Mouse (Mus musculus) gonadal fat pad, adult 2 months (tissue): ENCODE measurements around the gene Fosl1. TPM values are rescaled to one million over a fixed set of nuclear protein-coding genes. Genes with fewer than 3 reads are reported as not detected.
"Not testable (repeated sequence)": the region's sequence is repeated elsewhere in the genome, so short reads cannot be mapped to it uniquely, and the experiment has no call there.

Experiments
- DNase-seq: peaks from one replicate; pipeline ENCODE4 v3.0.0-alpha.2; 2012; ENCODE audit warnings: low read depth
- polyA plus RNA-seq: library from polyadenylated mRNA; depleted of rRNA; stranded (reverse); fragments of >200 nt; gene quantifications from 2 replicates; pipeline ENCODE4 v1.2.3, GENCODE M21; 2012; rRNA removed

Gene Fosl1
- polyA plus RNA-seq, result 0.24 and 0.38 TPM in 2 replicates

- no peak for DNase-seq
Measured at GRCm38 (mm10) chr19:5447515-5448353, at the start of gene Fosl1. Fosl1 (plus strand) TSS chr19:5447547.

GRCm38 (mm10) chr19:5401073-5401472 is 46.3 kb upstream of the Fosl1 start:
- DNase-seq, result not testable (repeated sequence)

DNA sequence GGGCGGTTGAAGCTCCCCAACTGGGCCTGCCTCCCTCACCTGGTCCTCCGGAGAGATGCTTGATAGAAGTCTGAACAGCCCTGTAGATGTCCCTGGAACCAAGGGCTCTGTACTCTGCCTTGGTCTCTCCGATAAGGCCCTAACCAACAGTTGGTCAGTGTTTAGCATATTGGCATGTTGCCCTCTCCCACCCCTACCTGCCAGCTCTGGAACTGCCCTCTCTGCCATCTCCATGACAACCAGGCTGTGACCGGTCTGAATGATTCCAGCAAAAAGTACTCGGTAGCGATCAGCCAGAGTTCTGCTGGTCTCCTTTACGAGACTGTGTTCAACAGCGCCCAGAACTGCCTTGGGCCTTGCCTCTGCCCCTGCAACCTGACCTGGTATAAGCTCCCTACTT is 45.1 kb upstream of the Fosl1 start, which contains the start of gene Tsga10ip:
TSS of gene Tsga10ip (minus strand) at position 234 of the 400 bp plus-strand sequence.
- DNase-seq, result no peak

DNA sequence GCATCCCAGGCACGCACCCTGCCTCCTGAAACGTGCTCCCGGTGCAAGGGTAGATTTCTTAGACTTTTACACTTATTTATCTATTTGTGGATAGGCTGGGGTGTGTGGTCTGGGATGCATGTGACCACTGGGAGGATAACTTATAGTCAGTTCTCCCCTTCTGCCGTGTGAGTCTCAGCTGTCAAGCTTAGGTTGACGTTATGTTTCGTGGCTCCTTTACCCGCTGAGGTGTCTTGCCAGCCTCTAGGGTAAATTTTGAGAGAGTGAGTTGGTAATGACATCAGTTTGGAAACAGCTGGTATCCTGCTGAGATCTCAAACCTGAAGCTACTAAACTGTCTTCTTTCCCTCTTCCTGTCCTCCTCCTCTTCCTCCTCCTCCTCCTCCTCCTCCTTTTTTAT is 41.4 kb upstream of the Fosl1 start:
- DNase-seq, result no peak

GRCm38 (mm10) chr19:5406531-5407126 is 40.7 kb upstream of the Fosl1 start:
- not testable (repeated sequence) for DNase-seq

DNA sequence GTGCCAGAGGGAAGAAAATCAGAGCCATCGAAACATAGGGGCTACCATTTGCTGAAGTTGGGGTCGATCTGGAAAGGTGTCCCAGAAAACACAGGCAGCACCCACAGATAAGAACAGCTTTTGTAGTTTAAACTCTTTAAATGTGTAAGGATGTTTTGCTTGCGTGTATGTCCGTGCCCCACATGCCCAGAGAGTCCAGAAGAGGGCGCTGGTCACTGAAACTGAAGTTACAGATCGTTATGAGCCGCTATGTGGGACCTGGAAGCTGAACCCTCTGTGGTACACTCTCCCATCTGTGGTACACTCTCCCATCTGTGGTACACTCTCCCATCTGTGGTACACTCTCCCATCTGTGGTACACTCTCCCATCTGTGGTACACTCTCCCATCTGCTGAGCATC is 40.2 kb upstream of the Fosl1 start:
- no peak for DNase-seq

- no peak for DNase-seq
Measured at GRCm38 (mm10) chr19:5408057-5409001, 39.0 kb upstream of the Fosl1 start.

DNA sequence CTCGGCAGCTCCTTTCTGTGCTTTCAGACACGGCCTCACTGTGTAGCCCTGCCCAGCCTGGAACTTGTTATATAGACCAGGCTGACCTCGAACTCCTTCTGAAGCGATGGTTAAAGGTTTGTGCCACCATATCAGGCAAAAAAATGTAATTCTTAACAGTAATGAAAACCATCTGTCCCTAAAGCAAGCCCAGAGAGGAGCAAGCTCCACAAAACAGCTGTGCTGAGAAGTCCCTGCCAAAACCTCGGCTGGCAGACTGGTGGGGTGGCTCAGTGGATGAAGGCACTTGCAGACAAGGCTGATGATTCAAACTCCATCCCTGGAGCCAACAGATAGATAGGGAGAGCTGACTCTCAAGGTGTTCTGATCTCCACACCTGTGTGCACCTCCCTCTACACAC is 38.3 kb upstream of the Fosl1 start:
- DNase-seq, result no peak

DNA sequence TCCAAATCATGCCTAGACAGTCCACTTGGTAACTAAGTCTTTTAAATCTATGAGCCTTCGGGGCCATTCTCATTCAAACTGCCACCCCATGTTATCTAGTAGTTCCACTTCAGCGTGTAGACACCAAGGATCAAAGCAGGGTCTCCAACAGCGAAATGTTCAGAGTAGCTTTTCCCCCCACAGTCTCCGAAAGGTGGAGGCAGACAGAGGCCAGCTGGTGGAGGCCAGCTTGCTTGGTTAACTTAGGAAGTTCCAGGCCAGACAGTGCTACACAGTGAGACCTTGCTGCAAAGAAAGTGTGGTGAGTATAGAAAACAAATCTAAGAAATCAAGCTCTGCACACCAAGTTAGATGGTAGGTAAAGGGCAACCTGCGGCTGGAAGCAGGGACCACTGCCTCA is 36.7 kb upstream of the Fosl1 start:
- DNase-seq, result no peak

DNA sequence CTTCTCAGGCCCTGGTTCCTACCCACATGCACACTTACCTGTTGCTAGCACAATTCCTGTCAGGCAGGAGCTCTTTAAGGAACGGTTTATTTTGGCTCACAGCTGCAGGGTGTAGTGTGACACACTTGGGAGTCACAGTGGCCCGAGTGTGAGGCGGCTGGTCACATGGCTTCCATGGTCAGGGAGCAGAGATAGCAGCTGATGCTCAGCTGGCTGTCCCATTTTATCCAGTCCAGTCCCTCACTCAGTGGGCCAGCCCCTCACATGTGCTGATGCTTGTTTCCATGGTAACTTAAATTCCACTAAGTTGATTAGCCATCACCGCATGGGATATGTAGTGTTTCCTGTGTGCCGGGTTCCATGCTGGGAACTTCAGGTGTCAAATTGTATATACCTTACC is 35.4 kb upstream of the Fosl1 start:
- DNase-seq, result no peak

- DNase-seq, result no peak
Measured at GRCm38 (mm10) chr19:5413840-5414239, 33.5 kb upstream of the Fosl1 start.

DNA sequence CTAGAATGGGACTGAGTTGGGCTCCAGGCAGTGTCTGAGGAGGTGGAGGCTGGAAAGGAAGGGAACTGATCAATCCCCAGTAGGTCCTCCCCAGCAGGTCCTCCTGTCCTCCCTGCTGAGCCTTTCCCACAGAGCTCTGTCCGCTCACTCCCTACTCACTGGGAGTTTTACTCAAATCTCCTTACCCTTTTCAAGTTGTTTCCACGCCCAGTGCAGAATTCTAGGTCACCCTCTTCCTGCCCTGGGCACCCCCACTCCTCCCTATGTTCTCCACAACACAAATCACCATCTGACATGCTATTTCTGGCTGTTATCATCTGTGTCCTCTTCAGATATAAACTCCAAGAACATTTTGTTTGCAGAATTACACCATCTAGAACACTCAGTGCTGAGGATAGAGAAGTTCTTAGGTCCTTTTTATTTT is 32.8 kb upstream of the Fosl1 start:
- no peak for DNase-seq

DNA sequence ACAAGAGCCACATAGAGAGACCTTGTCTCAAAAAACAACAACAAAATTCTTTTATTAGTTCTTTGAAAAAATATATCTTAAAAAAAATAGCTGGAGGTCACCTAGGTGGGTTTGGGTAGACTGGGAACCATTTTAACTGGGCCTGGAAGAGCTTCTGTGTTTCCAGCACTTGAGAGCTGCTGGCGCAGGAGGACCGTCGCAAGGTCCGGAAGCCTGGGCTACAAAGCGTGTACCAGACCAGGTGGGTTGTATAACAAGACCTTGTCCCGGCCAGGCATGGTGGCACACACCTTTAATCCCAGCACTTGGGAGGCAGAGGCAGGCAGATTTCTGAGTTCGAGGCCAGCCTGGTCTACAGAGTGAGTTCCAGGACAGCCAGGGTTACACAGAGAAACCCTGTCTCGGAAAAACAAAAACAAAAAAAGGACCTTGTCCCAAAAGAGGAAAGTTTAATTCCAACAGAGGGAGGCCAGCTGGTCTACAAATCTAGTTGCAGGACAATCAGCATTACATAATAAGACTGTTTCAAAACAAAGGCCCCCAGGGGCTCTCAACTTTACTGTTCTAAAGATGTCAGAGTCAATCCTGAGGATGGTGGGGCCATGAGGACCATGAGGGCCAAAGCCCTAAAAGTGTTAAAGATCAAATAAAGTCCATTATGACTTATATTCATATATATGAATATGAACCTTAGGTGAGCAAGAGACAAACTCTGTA is 28.4 kb upstream of the Fosl1 start:
- DNase-seq, result no peak

GRCm38 (mm10) chr19:5419630-5420029 is 27.7 kb upstream of the Fosl1 start:
- no peak for DNase-seq

DNA sequence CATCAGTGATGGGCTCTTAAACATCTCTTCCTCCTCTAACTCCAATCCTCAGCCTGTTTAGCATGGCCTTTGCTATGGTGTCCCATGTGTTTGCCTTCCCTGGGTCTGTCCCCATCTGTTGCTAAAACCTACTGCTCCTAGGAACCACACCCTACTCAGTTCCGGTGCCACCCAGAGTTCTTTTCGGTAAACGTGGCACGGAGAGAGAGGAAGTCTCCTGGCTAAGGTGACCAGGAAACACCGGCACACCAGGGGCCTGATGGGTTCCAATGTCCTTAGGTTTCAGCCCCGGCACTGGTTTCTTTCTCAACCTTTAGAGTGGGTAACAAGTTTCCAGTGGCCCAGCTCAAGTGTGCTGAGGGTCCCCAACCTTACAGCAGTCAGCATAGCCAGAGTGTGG is 26.8 kb upstream of the Fosl1 start:
- no peak for DNase-seq

- DNase-seq, result no peak
Measured at GRCm38 (mm10) chr19:5421784-5422183, 25.6 kb upstream of the Fosl1 start.

DNA sequence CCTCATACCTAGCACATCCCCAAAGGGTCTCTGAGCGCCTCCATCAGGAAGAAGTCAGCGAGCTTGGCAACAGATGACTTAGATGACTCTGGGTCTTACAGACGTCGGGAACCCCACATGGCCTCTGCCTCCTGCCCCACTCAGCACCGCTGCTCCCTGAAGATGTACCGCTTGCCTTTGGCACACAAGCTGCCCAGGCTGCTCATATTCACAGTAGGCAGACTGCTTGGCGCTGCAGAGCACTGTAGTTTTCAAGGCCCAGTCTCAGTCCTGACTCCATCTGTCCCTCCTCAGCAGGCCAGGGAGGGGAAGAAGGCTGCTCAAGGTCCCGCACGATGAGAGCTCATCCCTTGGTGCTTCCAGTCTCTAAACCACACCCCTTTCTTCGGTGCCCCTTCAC is 25.1 kb upstream of the Fosl1 start:
- no peak for DNase-seq

GRCm38 (mm10) chr19:5422895-5423443 is 24.4 kb upstream of the Fosl1 start:
- no peak for DNase-seq

DNA sequence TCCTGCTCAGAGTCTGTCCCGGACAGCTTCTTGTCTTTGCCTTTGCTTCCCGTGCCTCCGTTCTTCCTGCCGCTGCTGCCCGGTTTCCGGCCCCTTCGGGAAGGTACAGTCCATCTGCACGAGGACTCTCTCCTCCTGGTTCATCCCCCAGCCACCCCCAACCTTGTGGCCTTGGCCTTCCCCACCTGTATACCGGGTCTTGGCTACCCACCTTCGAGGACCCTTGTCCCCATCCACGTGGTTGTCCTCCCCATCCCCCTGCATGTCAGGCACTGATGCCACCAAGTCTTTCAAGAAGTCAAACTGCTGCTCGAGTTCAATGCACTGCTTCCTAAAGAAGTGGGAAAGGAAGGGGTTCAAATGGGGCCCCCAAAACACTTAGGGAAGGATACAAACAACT is 23.8 kb upstream of the Fosl1 start:
- DNase-seq, result no peak

GRCm38 (mm10) chr19:5424092-5424781 is 23.1 kb upstream of the Fosl1 start:
- no peak for DNase-seq
